Mouse (Mus musculus) heart, adult 2 months (tissue): ENCODE measurements around the gene Pam16. TPM values are rescaled to one million over a fixed set of nuclear protein-coding genes. Genes with fewer than 3 reads are reported as not detected.
A peak's percentile ranks its signal among the peaks of the same experiment; 100 is the strongest.

ENCODE experiments used
- DNase-seq, 2 experiments: peaks; one replicate each; pipeline ENCODE4 v3.0.0; 2021
- H3K27ac ChIP-seq: fragments of 200-600 bp; 2 replicates; pipeline ENCODE4 v1.8.1; 2022
- H3K27me3 ChIP-seq: fragments of 200-500 bp; 2 replicates; pipeline ENCODE4 v1.6.1; 2012; ENCODE audit warnings: mild to moderate bottlenecking, low read length, inconsistent platforms, mixed read lengths; ENCODE audit not compliant: control insufficient read depth, insufficient read depth
- H3K36me3 ChIP-seq: fragments of 200-500 bp; 2 replicates; pipeline ENCODE4 v1.6.1; 2012; ENCODE audit warnings: low read length, inconsistent platforms; ENCODE audit not compliant: control insufficient read depth, insufficient read depth
- H3K4me1 ChIP-seq: fragments of 200-500 bp; 2 replicates; pipeline ENCODE4 v1.6.1; 2011; ENCODE audit warnings: low read length; ENCODE audit not compliant: control insufficient read depth, insufficient read depth
- H3K4me3 ChIP-seq: fragments of 200-600 bp; 2 replicates; pipeline ENCODE4 v1.8.1; 2022
- H3K79me2 ChIP-seq: fragments of 200-500 bp; replicated peaks from 2 replicates; pipeline ENCODE4 v1.6.1; 2012; ENCODE audit warnings: mild to moderate bottlenecking, inconsistent platforms, low read length, moderate library complexity, mixed read lengths; ENCODE audit not compliant: control insufficient read depth, insufficient read depth
- H3K9ac ChIP-seq: fragments of 200-500 bp; 2 replicates; pipeline ENCODE4 v1.6.1; 2012; ENCODE audit warnings: low read depth, mild to moderate bottlenecking, control low read depth, inconsistent platforms, low read length, mixed read lengths
- CTCF ChIP-seq: fragments of 200-600 bp; IDR thresholded peaks from 2 replicates; pipeline ENCODE4 v1.8.1; 2022; ENCODE audit warnings: antibody characterized with exemption, mild to moderate bottlenecking, moderate library complexity
- EP300 ChIP-seq: fragments of 200-500 bp; IDR thresholded peaks from 2 replicates; pipeline ENCODE4 v1.6.1; 2011; ENCODE audit warnings: low read depth, low read length, control low read depth; ENCODE audit not compliant: insufficient read depth
- POLR2A ChIP-seq: fragments of 200-500 bp; IDR thresholded peaks from 2 replicates; pipeline ENCODE4 v1.6.1; 2011; ENCODE audit warnings: mild to moderate bottlenecking, low read depth, low read length, control low read depth; ENCODE audit not compliant: insufficient read depth
- WGBS: fragments of 180-500 bp; shearing (Covaris S2); methylation state at CpG from one replicate; pipeline ENCODE4 v1.1.7; 2018; 5-methylcytosine and 5-hydroxymethylcytosine counted together
- intact Hi-C: fragments of 180-260 bp; cut with DNase I; formaldehyde crosslinking; loops from one replicate; pipeline ENCODE4 v1.15.1; 2025
- polyA plus RNA-seq: library from polyadenylated mRNA; depleted of rRNA; stranded (reverse); fragments of >200 nt; gene quantifications from 2 replicates; pipeline ENCODE4 v1.2.3, GENCODE M21; 2012
- total RNA-seq, 2 experiments: library from RNA; stranded (reverse); gene quantifications; 2 replicates each; pipeline ENCODE4 v1.2.3; 2021

Pam16 gene
- total and polyA plus RNA-seq, 3 experiments, result 39.4 to 165 (median 119) TPM

GRCm38 (mm10) chr16:4614639-4615038, 10.1 kb downstream of the Pam16 start:
- Histone ChIP-seq H3K4me3 (no peak overlapping the region), H3K36me3 (no peaks in the 10 kb centered on the region), H3K27me3 (no peaks in the 10 kb centered on the region), H3K79me2 (0 out of 2 replicates have a peak, but pooled peaks cover 4% of the 10 kb centered on the region), H3K4me1 (no peaks in the 10 kb centered on the region), H3K9ac (no peak overlapping the region), H3K27ac (no peak overlapping the region)
- intact Hi-C loops, result no loop called here
- DNase-seq, result no peak
- WGBS, result 94% methylated on average over 3 of the region's 3 CpGs
- TF ChIP-seq EP300 (no peak), CTCF (no peak), POLR2A (no peak)

DNA sequence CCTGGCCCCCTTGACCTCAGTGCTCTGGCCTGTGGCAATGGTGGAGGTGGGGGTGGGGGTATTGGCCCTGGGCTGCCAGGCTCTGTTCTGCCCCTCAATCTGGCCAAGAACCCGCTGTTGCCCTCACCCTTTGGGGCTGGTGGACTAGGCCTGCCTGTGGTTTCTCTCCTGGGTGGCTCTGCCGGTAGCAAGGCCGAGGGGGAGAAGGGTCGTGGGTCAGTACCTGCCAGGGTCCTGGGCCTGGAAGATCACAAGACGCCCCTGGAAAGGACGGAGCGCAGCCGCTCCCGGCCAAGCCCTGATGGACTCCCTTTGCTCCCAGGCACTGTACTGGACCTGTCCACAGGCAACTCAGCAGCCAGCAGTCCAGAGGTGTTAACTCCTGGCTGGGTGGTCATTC, 11.1 kb downstream of the Pam16 start:
- TF ChIP-seq CTCF (no peak), POLR2A (no peak), EP300 (no peak)
- intact Hi-C loops, result no loop called here
- WGBS, result 91% methylated on average over 9 of the region's 9 CpGs
- Histone ChIP-seq H3K4me3 (no peak overlapping the region), H3K36me3 (no peaks in the 10 kb centered on the region), H3K27ac (no peak overlapping the region), H3K4me1 (no peaks in the 10 kb centered on the region), H3K79me2 (0 out of 2 replicates have a peak, but pooled peaks cover 1% of the 10 kb centered on the region), H3K9ac (no peak overlapping the region), H3K27me3 (no peaks in the 10 kb centered on the region)
- no peak for DNase-seq

- Histone ChIP-seq H3K4me1 (peaks cover 8% of the 10 kb centered on the region), H3K27me3 (no peaks in the 10 kb centered on the region), H3K9ac (no peak overlapping the region), H3K4me3 (no peak overlapping the region), H3K79me2 (no peaks in the 10 kb centered on the region), H3K36me3 (no peaks in the 10 kb centered on the region), H3K27ac (no peak overlapping the region)
- intact Hi-C loops, result no loop called here
- TF ChIP-seq CTCF (peak; percentile 23), EP300 (no peak)
- 95% methylated on average over 7 of the region's 7 CpGs for WGBS
- no peak for DNase-seq
Observed at GRCm38 (mm10) chr16:4611676-4612075, 13.1 kb downstream of the Pam16 start.

GRCm38 (mm10) chr16:4611193-4611592, 13.6 kb downstream of the Pam16 start:
- H3K27me3 ChIP-seq, result no peaks in the 10 kb centered on the region
- H3K79me2 ChIP-seq, result no peaks in the 10 kb centered on the region
- H3K4me3 ChIP-seq, result no peak overlapping the region
- H3K9ac ChIP-seq, result no peak overlapping the region
- H3K27ac ChIP-seq, result no peak overlapping the region
- peaks cover 13% of the 10 kb centered on the region for H3K4me1 ChIP-seq
- WGBS, result 89% methylated on average over 5 of the region's 5 CpGs
- H3K36me3 ChIP-seq, result no peaks in the 10 kb centered on the region
- DNase-seq, result no peak
- intact Hi-C loops, result no loop called here
- TF ChIP-seq CTCF (no peak), EP300 (no peak), POLR2A (no peak)

DNA sequence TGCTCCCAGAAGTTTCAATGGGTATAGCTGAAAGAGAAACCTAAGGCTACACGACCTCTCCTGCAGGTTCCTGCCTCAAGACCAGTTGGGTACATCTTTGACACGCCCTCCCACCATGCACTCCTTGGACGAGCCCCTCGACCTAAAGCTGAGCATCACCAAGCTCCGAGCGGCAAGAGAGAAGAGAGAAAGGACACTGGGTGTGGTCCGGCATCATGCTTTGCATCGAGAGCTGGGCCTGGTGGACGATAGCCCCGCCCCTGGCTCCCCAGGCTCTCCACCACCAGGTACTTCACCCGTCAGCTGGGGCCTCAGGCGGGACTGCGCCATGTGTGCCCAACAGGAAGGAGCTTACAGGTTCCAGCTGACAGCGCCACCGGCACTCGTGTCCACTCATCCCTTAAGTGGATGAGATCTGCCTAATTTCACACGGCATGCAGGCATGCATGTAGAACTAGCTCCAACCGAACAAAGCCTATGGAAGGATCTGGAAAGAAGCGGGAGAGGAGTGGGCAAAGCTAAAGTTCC, 16.2 kb downstream of the Pam16 start:
- TF ChIP-seq EP300 (no peak), CTCF (no peak), POLR2A (no peak)
- Histone ChIP-seq H3K79me2 (no peaks in the 10 kb centered on the region; the same call in 1 of the 2 replicates), H3K27ac (no peak overlapping the region), H3K36me3 (no peaks in the 10 kb centered on the region), H3K9ac (no peak overlapping the region), H3K27me3 (no peaks in the 10 kb centered on the region), H3K4me3 (no peak overlapping the region), H3K4me1 (peaks cover 19% of the 10 kb centered on the region)
- WGBS, result 82% methylated on average over 19 of the region's 19 CpGs
- intact Hi-C loops, result loop anchor here (1.0 kb wide), 1 partner anchor 40 kb away; no protein-coding TSS in a partner anchor
- DNase-seq, result no peak

DNA sequence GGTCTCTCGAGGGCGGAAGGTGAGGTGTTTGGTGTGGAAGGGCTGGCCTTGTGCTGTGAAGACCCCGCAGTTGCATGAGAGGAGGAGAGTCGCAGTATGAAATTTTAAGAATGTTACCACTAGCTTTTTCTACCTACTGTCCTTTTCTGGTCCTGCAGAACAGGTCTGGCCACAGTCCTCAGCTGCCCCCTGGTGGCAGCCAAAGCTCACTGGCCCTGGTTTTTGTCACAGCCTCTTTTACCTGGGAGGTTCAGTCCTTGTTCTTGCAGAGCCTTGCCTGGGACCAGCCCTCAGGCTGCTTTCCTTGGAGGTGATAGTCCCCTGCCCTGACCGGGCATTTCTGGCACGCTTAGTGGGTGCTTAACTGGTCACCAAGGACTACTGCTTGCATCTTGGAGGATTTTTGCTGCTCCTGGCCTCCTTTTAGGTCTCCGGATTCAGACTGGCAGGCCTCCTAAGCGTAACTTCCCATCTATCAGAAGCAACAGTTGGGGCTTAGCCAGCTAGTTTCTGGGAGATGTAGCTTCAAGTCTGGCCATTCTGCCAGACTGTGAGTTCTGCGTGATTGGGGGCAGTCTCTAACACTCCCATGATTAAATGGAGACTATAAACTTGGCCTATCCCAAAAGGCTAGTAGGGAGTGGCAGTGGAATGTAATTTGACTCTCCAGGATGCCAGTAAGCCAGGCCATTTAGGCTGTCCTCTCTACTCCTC, 16.8 kb downstream of the Pam16 start:
- Histone ChIP-seq H3K36me3 (no peaks in the 10 kb centered on the region), H3K4me1 (peaks cover 19% of the 10 kb centered on the region), H3K27ac (no peak overlapping the region; the same call in 1 of the 2 replicates), H3K9ac (no peak overlapping the region), H3K4me3 (no peak overlapping the region), H3K79me2 (no peaks in the 10 kb centered on the region; the same call in 1 of the 2 replicates), H3K27me3 (no peaks in the 10 kb centered on the region)
- intact Hi-C loops, result loop anchor here (1.0 to 2.0 kb wide), 4 partner anchors 15 to 119 kb away; no protein-coding TSS in a partner anchor
- WGBS, result 43% methylated on average over 9 of the region's 9 CpGs
- peak; percentile 85 to 87 for DNase-seq
- TF ChIP-seq POLR2A (0 out of 2 replicates have a peak, but pooled peaks have one; percentile 19), EP300 (peak; percentile 76; the same call in 1 of the 2 replicates), CTCF (no peak; the same call in 1 of the 2 replicates)
